Mouse (Mus musculus): ENCODE results near the gene Sema5b. TPM values are rescaled to one million over a fixed set of nuclear protein-coding genes. Genes with fewer than 3 reads are reported as not detected.

Gene Sema5b
- polyA plus RNA-seq (2017; shearing (Covaris generic)), result not detected

DNA sequence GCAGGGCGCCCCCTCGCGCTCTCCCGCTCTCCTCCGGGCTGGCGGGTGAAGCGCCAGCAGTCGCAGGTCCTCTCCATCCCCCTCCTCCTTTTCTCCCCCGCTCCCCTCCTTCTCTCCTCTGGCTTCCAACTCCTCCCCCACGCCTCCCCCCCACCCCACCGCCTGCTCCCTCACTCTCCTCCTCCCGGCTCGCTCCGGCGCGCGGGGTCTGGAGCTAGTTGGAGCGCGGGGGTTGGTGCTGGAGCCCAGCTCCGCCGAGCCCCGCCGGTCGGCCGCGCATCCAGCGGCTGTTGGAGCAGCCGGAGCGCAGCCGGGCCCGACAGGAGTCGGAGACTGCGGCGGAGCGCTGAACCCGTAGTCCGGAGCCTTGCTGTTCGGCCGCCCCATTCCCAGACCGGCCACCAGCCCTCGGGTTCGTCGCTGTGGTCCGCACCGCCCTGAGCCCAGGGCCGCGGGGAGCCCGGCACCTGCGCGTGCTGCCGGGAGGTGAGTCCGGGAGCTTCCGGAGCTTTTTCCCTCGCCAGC lies at the start of gene Sema5b:
Sema5b (plus strand) TSS at position 29 of the 525 bp plus-strand sequence.
- no peak for ATAC-seq

DNA sequence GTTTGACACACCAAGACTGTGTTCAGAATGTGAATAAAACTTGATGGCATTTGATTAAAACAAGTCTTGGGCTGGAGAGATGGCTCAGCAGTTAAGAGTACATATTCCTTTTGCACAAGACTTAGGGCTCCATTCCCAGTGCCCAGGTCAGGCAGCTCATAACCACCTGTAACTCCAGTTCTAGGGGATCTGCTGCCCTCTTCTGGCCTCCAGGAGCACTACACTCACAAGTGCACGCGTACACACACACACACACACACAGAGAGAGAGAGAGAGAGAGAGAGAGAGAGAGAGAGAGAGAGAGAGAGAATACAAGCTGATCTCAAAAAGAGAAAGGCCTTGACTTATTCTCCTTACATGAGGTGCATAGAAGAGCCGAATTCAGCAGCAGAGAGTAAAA lies 40.6 kb upstream of the Sema5b start:
- ATAC-seq, result no peak

DNA sequence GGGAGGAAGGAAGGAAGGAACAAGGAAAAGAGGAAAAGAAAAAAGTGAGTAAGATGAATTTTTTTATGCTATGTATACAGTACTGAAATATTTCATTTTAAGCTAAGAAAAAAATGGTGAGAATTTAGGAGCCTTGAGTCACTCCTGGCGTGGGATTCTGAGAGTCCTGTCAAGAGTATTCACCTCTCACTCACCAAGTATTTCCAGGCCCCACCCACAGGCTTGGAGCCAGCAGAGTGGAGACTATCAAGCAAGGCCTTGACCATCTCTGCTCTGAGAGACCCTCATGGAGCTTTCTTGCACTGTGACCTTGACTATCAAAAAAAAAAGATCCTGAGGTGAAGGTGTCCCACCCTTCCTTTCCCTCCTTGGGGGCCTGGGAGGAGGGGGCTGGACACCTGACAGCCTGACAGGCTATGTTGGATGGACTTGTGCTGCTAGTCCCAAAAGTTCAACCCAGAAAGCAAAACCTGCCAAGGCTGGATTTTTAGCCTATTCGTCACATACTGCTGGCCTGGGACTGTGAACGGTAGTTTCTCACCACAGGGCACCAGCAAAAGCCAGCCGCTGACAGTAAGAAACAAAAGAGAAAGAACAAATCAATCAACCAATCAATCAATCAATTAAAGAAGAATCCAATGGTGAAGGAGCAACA lies 39.7 kb upstream of the Sema5b start:
- ATAC-seq, result no peak

DNA sequence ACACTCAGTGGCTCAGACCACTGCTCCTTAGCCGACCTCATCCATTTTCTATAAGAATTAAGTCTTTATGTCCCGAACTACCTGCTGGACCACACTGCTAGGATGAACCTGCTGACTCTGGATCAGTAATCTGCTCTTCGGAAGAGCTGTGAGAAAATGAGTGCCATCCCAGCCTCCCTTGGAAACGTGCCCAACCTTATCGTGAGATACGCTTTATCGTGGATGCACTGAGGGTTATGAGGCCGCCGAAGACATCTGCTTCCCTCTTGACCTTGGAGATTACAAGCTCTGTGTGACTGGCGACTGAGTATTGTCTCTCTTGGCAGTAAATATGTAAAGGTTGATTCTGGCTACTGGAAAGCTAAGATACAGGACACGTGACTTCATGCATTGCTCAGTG lies 38.5 kb upstream of the Sema5b start:
- no peak for ATAC-seq

DNA sequence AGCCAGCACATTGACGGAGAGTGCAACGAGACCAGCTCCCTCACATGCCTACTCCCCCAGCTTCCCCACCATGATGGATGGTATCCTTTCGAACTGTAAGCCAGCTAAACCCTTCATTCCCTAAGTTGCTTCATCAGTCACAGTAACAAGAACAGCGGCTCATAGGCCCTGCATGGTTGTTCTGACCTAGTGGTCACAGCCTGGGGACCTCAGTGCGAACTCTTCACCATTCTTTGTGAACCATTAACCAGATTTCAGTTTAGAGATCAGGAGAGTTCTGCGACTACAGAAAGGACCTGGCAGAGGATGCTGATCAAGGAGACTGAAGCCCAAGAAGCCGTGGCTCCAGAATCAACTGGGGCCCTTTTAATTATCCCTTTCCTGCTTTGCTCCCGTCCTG lies 36.7 kb upstream of the Sema5b start:
- no peak for ATAC-seq

DNA sequence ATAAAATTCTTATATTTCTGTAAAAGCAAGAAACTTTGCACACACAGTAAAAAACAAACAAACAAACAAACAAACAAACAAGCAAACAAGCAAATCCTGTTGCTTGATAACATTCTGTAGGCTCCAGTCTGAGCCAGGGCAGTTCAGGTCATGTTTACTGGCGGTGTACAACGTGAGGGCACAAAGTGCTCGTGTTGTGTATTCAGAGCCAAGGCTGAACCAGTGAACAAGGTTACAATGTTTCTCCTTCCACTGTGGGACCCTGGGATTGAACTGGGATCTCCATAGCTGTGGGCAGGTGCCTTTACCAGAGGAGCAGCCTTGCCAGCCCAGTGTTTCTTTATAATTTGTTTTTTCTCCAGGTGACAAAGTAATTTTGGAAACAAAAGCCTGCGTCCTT lies 35.2 kb upstream of the Sema5b start:
- no peak for ATAC-seq

DNA sequence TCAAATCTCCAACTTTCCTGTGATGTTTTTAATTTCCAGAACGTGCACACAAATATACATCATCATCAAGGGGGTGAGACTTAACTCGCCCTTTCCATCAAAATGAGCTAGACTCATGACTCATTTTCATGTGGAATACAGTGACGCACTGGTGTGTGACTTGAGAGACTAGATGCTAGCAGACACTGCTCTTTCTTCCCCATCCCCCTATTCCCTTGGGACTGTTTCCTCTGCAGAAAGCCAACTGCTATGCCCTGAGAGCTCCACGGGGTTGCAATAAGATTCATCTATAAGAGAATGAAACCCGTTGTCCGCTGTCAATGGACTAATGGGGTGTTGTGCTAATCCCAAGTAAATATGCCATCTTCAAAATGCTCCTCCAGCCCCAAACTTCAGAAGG lies 32.4 kb upstream of the Sema5b start:
- ATAC-seq, result no peak

DNA sequence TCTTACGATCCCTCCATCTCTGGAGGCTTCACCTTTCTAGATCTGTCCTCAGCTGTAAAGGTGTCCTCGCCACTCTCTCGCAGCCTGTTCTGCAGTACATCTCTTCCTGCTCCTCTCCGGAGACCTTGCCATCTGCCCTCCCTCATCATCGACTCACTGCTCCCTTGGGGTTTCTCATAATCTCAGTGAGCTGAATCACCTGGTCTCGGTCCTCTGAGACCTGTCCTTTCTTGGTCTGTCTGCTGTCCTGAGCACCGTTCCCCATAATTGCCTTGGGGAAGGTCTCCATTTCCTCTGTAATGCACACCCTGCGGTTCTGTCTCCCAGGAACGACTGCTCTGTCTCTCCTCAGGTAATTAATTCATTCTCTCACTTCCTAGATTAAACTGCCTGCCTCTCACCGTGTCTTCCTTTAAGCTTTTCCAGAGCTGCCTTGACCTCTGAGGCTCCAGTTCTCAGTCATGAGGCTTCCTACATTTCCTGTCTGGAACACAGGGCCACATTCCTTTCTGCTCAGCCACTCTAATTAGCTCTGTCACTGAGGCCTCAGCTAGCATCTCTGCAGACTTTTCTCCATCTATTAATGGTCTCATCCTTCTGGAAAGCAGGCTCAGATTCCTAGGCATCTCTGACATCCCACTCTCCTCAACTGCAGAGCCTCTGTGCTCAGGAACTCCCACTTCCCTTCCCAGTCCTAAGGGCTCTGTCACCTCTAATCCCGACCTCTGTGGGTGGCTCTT lies 31.4 kb upstream of the Sema5b start:
- ATAC-seq, result no peak

DNA sequence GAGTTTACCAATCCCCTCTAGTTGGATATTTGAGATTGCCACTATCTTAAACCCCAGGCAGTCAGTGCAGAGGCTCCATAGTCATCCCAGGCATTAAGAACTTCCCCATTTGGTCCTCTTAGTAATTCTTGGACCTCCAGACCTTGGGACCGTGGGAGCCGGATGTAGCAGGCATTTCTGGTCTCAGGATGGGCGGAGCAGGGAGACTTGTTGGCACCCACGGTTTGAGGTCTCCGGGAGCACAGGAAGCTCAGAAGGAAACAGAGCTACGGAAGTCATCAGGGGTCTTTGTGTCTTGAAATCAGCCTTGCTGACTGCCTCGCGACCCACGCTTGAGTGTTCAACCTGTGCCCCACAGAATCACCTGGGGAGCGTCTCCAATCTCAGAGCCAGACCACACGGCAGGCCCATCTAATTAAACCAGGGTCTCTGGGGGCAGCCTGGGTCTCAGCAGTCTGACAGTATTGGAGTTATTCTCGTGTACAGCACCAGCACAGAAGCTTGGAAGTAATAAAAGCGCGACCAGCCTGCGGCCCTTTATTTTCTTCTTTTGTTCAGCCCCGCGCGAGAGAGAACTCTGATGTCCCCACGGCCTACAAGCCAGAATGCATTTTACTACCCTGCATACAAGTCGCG lies 24.9 kb upstream of the Sema5b start:
- ATAC-seq, result no peak

DNA sequence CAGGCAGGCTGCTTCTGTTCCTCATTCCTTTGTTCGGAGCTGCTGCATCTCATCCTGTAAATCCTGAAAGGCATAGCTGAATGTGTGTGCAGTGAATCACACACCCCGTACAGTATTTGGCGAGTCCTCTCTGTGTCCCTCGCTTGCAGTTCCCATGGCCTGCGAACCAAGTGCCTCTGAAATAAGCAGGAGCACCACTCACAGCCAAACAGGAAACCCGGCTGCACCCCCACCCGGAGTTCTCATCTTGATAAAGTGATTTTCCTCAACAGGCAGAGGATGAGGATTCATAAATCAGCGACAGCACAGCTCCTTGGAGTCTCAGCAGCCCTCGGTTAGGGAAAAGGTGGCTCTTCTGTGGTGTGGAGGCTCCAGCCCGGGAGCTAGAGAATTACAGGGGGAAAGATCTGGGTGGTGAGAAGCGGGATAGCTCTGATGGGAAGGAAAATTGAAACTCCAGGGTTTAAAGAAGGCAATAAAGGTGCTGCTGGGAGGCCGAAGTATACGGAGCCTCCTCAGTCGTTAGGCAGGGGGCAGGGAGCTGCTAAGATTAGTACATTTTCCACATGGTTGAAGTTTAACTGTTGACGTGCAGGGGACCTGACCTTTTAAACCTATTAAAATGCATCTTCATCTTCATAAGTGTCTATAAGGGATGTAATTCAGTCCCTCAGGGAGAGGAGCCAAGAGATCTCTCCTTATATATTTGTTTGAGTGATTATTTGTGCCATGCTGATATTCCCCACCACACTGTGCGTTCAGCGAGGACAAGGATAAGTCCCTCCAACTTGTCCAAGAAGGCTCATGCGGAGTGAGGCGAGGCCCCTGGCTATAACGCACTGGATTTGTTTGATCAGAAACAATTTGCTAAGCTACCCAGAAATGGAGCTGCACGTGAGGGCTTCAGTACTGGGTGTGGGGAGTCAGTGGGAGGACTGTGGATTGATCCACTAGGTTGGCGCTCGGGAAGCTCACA lies 22.7 kb upstream of the Sema5b start:
- ATAC-seq, result no peak

DNA sequence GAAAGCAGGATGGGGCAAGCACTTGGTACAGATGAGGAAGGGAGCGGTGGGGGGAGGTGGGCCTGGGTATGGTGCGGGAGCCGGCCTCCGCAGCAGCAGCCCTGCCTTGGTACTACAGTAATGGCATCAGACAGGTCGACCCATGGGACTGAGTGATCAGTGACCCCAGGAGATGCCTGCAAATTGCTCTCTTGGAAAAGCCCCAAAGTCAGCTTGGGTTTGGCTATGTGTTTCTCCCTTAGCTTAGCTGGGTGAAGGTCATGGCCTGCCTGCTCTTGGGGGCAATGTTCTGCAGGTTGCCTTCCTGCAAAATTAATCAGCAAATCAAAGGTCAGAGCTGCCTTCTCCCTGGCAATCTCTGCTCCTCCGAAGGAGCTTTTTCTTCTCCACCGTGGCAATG lies 21.7 kb upstream of the Sema5b start:
- no peak for ATAC-seq

DNA sequence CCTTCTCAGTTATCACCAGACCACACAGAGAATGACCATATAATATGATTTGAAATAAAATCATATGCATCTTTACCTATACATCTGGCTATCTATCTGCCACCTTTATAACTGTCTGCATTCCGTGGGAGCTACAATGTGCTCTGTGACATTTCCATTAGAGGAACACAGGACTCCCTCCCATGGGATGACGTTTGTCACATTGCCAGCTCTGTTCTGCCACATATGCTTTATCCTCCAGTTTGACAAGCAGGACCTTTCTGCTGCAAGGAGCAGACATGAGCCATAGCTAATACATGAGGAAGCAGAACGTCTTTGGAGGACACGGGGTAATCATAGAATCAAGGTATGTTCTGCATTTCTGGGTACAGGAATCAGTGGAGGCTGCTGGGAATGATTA lies 16.7 kb upstream of the Sema5b start:
- ATAC-seq, result no peak

DNA sequence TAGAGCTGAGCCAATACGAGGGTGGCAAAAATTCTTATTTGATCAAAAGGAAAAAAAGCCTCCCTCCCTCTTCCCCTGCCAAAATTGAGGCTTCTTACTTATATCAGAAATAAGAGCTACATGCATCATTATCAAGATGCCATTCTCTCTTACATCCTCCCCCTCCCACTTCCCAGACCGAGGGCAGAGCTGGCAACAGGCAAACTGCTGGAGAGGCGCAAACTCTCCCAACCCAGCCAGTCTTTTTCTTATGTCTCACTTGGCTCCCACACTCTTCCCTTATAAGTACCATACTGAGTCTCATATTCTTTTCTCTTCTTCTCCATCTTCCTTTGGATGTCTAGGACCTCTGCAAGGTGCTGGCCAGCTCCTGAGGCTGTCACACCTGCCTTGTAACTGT lies 6.3 kb upstream of the Sema5b start:
- ATAC-seq, result no peak

DNA sequence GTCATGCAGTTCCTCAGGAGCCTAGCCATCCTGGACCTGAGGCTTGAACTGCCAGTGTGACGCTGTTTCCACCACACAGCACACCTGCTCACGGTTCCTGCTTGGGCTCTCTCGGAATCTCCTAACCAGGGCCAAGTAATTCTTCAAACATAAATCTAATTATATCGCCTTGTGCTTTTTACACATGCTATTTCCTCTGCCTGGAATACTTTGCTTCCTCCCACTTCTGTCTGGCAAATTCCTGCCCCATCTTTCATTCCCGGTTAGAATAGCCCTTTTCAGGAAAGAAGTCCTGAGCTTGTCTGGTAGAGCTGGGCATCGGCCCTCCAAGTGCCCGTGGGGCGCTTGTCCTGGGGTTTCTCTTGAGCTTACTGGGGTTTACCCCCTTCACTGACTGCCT lies 3.3 kb upstream of the Sema5b start:
- no peak for ATAC-seq

DNA sequence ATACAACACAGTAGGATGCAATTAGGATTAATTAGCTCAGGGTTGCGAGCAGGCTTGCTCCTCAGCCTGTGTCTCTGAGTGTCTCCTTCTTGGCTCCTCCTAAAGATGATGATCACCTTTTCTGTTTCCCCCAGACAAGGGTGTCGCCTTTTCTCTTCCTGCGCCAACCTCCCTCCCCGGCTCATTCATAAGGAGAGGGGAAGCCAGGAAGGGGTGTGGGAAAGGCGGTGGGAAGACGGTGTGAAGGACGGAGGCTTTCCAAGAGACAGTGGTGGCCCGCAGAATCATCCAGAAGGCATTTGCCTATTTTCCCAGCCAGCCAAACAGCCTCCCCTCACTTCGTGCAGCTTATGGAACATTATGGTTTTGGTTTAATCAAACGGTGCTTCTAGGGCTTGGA lies 1.9 kb upstream of the Sema5b start:
- no peak for ATAC-seq

DNA sequence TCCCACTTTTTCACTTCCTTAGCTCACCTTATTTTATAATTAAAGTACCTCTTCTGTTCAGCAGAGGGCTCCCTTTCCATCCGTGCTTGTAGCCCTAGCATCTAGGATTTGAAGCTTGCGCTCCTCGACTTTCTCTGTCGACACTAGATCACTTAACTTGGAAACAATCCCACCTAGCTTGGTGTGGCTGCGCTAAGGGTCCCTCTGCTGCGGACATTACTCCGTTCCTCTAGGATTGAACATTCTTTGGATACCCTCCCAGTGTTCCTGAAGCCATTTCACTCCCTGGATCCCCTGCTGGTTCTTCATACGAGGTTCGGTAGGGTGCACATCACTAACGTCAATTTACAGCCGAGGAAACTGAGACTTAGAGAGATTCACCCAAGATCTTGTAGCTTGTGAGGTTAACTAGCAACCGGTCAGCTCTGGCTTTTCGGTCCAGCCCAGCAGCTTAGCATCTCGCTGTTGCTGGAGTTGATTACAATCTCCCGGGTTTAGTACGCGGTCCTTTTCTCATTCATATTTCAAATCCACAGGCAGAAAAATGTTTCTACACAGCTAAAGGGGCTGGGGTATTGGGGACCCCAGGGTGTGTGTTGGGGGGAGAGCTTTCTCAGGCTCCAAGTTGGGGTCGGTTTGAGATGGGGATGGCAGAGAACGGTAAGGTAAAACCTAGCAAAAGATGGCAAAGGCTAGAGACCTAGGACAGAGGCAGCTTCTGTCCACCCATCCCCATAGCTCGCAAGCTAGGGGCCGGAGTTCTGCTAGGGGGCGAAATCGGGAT lies 420 bp upstream of the Sema5b start:
- ATAC-seq, result no peak

DNA sequence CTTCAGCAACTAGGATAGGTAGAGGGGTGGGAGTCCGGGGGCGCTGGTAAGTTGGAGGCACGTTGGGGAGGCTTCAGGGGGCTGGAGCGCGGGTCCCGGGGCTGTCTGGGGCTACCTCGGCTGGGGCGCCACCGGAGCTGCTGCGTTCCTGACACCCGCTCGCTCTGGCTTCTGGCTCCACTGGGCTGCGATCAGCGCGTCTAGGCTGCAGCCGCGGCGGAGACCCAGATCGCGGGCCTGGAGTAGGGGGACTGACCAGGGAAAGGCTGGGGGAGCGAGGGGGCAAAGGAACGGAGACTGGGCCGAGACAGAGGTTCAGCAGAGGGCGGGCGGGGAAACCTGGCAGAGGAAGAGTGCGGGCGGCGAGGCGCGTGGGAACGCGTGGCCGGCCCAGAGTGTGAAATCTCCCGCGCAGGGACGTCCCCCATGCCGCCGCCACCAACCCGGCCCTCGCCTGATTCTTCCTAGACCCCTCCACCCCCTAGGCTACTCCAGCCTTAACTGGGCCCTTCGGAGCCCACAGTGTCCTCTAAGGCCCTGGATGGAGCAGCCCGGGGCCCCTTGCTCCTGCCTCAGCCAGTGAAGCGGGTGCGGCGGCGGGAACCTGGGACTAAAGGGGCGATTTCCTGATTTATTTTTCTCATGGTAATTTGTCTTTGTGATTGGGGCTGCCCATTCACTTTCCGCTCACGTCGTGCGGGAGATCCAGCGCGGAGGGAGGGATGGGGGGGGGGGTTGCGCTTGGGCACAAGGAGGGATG lies 896 bp downstream of the Sema5b start:
- ATAC-seq, result no peak

DNA sequence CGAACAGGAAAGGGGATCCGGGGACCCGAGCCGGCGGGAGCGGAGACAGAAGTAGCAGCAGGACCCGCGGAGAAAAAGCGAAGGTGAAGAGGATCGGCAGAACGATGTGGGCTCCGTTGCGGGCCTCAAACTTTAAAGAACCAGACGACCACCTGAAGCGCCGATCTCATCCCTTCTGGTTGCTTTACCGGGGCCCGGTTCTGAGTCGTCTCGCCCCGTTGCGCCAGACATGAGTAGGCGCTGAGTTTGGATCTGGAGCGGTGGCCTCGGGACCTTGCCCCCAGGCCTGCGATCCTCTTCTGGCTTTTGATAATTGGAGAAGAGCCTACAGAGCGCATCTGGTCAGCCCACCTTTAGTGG lies 1.5 kb downstream of the Sema5b start:
- ATAC-seq, result no peak

DNA sequence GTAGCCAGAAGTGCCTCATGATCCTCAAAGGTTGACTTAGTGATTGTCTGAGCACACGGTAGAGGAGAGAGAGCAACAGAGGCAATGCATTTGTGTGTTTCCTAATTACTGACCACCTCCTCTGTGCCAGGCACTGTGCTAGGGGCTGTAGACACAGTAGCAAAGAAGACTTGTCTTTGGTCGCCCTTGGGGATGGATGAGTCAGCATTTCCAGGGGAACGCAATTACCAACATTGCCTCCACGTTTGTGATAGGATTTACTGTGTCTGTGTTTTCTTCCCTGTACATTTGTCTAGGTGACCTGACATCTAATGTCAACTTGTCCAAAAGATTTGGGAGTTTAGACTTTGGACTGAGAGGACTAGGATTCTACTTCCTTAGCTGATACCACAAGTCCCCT lies 4.8 kb downstream of the Sema5b start:
- no peak for ATAC-seq

DNA sequence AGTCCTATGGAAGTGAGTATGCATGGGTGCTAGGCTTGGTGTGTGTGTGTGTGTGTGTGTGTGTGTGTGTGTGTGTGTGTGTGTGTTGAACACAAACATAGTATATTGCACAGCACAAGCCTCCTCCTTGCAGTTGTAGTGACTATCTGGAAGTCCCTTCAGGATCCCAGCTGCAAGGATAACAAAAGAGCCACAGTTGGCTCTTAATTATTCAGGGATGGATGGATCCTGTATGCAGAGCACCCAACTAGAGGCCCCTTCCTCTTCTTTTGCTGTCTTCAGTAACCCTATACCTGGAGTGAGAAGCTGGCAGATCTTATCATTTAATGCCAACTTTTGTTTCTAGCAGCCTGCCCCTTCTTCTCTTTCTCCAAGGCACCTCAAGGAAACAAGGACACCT lies 7.0 kb downstream of the Sema5b start:
- ATAC-seq, result no peak

DNA sequence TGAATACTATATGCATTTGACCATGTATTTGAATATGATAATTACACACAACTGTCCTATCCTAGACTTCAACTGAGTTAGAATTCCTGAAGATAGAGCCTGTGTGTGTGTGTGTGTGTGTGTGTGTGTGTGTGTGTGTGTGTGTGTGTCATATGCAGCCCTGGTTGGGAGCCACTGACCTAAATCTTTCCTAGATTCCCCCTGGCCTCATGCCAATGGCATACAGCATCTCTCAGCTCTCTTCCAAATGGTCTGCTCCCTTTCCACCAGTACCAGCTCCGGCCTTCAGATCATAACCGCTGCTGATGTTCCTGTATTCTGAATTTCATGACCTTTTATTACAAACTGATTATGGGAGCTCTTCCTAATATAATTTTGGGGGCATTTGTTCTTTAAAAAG lies 8.4 kb downstream of the Sema5b start:
- no peak for ATAC-seq
